Mouse (Mus musculus): ENCODE data around the gene Rnf34. TPM values are rescaled to one million over a fixed set of nuclear protein-coding genes. Genes with fewer than 3 reads are reported as not detected.

Gene Rnf34
- polyA plus RNA-seq, 1 experiment from 2014 or later = 50.6 TPM

DNA sequence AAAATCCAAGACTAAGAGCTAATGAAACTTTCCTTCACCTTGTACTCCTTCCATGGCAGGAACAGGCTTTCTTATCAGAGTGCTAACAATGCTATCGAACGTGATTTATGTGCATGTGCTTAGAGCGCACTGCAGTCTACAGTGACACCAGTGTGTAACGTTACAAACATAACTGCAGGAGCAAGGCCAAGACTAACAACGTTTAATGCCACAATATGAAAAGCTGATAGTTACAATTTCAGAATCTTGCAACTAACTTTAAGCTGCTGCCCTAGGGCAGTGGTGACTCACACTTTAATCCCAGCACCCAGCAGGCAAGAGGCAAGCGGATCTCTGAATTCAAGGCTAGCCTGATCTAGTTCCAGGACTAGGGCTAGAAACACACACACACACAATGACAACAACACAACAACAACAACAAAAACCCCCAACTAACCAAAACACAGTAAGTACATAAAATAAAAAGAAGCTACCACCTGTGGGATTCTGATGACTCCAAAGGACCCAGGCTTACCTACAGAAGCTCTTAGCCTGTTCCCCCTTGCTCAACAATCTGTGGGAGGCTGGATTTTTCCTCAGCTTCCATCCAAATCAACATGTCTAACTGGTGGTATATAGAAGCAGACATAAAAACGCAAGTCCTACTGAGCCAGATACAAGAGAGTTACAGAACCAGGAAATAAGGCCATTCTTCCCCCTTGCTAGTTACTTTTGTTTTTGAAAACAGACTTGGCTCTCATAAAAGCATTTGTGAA lies 34.9 kb downstream of the Rnf34 start:
- no peaks in the 10 kb centered on the region for H3K4me1 ChIP-seq (ENCODE audit: control insufficient read depth, insufficient read depth, low read length)
- ATAC-seq (replicated peaks; ENCODE audit: insufficient number of reproducible peaks, low FRiP score, low TSS enrichment, low read depth) (no peak), DNase-seq (ENCODE audit: low spot score) (no peak)
- no peak overlapping the region for H3K4me2 ChIP-seq (ENCODE audit: low read depth, low read length)
- peaks cover 7% of the 10 kb centered on the region for H3K36me3 ChIP-seq (replicated peaks; ENCODE audit: control insufficient read depth, insufficient read depth, low read depth, low read length)
- no peaks in the 10 kb centered on the region for H3K27me3 ChIP-seq (ENCODE audit: control insufficient read depth, insufficient read depth, low read length)
- H3K9ac ChIP-seq (replicated peaks; ENCODE audit: low read length) = no peak overlapping the region
- no peak overlapping the region for H3K4me3 ChIP-seq (ENCODE audit: low read depth, low read length)
- H3K9me3 ChIP-seq (replicated peaks; ENCODE audit: control insufficient read depth, low read length) = no peaks in the 10 kb centered on the region
- H3K27ac ChIP-seq (replicated peaks; ENCODE audit: low read depth, low read length) = no peak overlapping the region
- 93% methylated on average over 7 of the region's 7 CpGs for WGBS

DNA sequence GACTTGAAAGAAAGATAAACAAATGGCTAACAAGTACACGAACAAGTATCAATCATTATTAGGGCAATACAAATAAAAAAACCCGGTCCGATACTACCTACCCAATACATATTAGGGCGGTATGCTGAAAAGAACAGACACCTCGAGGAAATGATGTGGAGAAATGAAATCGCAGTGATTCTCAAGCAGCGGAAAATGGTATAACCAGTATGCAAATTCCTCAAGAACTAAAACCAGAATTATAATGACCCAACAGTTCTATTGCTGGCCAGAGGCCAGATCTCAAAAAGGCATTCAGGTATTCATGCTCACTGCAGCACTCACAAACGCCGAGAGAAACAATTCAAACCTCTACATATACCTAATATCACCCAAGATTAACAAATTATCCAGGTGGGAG lies 37.2 kb downstream of the Rnf34 start:
- ATAC-seq (replicated peaks; ENCODE audit: insufficient number of reproducible peaks, low FRiP score, low TSS enrichment, low read depth) (no peak), DNase-seq (ENCODE audit: low spot score) (no peak)
- Histone ChIP-seq H3K9ac (replicated peaks; ENCODE audit: low read length) (no peak overlapping the region), H3K36me3 (replicated peaks; ENCODE audit: control insufficient read depth, insufficient read depth, low read depth, low read length) (no peaks in the 10 kb centered on the region; the same call in 1 of the 2 replicates), H3K4me3 (ENCODE audit: low read depth, low read length) (no peak overlapping the region), H3K4me2 (ENCODE audit: low read depth, low read length) (no peak overlapping the region), H3K27ac (replicated peaks; ENCODE audit: low read depth, low read length) (no peak overlapping the region), H3K4me1 (ENCODE audit: control insufficient read depth, insufficient read depth, low read length) (no peaks in the 10 kb centered on the region), H3K9me3 (replicated peaks; ENCODE audit: control insufficient read depth, low read length) (no peaks in the 10 kb centered on the region), H3K27me3 (ENCODE audit: control insufficient read depth, insufficient read depth, low read length) (no peaks in the 10 kb centered on the region)
- 94% methylated on average over 9 of the region's 9 CpGs for WGBS

DNA sequence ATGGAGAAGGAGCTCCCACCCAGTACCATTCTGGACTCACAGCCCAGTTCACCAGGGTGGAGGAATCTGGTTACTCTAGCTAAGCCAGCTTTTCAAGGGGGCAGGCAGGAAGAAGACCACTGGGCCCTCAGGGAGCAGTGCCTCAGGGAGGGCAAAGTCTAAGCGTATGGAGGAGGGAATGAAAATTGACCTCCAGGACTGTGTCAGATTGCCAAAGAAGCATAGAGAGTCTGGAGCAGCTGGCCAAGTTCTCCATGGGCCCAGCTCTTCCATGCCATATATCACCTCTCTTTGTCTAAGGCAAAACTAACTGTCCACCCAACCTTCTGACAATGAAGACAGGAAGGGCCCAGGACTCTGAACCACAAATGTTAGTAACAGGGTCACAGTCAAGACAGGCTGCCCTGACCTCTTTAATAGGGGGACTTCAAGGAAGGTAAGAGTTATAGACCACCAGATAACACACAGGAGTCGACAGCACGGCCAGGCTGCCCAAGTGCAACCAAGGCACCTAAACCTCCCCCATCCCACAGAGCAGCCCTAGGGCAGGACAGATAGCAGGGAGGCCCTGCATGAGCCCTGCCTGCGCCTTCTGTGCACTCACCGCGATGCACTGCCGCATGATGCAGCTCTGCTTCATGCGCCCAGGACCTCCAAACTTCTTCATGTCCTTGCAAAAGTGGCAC lies 38.2 kb downstream of the Rnf34 start:
- no peak for ATAC-seq (replicated peaks; ENCODE audit: insufficient number of reproducible peaks, low FRiP score, low TSS enrichment, low read depth)
- Histone ChIP-seq H3K4me3 (ENCODE audit: low read depth, low read length) (no peak overlapping the region), H3K4me1 (ENCODE audit: control insufficient read depth, insufficient read depth, low read length) (no peaks in the 10 kb centered on the region), H3K9me3 (replicated peaks; ENCODE audit: control insufficient read depth, low read length) (no peaks in the 10 kb centered on the region), H3K27ac (replicated peaks; ENCODE audit: low read depth, low read length) (no peak overlapping the region), H3K4me2 (ENCODE audit: low read depth, low read length) (no peak overlapping the region), H3K9ac (replicated peaks; ENCODE audit: low read length) (no peak overlapping the region), H3K36me3 (replicated peaks; ENCODE audit: control insufficient read depth, insufficient read depth, low read depth, low read length) (no peaks in the 10 kb centered on the region), H3K27me3 (ENCODE audit: control insufficient read depth, insufficient read depth, low read length) (no peaks in the 10 kb centered on the region)
- DNase-seq (ENCODE audit: low spot score) = no peak
- 84% methylated on average over 8 of the region's 8 CpGs for WGBS

DNA sequence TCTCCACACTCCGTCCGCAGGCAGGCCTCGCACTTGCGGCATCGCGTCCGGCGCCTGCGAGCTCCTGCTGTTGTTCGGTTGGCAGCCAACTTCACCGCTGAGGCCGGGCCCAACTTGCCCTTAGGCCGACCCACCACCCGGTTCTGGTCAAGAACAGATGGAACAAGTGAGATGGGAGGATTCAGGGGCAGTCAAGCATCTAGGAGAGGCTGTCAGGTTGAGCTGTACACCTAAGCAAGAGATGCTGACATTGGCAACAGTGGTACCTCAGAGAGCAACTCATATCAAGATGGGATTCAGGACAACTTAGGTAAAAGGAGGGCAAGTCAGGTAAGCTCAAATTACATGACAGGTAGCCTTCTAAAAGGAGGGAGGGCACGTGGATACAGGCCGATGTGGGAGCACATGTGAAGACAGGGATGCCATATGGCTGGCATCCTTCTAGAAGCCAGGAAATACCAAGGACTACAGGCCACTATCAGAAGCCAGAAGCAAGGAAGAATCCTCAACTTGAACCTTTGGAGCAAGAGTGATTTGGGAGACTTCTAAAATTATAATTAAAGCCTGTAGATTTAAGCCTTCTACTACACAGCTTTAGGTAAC lies 38.9 kb downstream of the Rnf34 start:
- H3K4me1 ChIP-seq (ENCODE audit: control insufficient read depth, insufficient read depth, low read length) = no peaks in the 10 kb centered on the region
- H3K9ac ChIP-seq (replicated peaks; ENCODE audit: low read length) = no peak overlapping the region
- H3K4me3 ChIP-seq (ENCODE audit: low read depth, low read length) = no peak overlapping the region
- no peak overlapping the region for H3K4me2 ChIP-seq (ENCODE audit: low read depth, low read length)
- DNase-seq (ENCODE audit: low spot score) (no peak), ATAC-seq (replicated peaks; ENCODE audit: insufficient number of reproducible peaks, low FRiP score, low TSS enrichment, low read depth) (no peak)
- no peaks in the 10 kb centered on the region for H3K27me3 ChIP-seq (ENCODE audit: control insufficient read depth, insufficient read depth, low read length)
- H3K36me3 ChIP-seq (replicated peaks; ENCODE audit: control insufficient read depth, insufficient read depth, low read depth, low read length) = no peaks in the 10 kb centered on the region
- no peaks in the 10 kb centered on the region for H3K9me3 ChIP-seq (replicated peaks; ENCODE audit: control insufficient read depth, low read length)
- H3K27ac ChIP-seq (replicated peaks; ENCODE audit: low read depth, low read length) = no peak overlapping the region
- 92% methylated on average over 16 of the region's 16 CpGs for WGBS

DNA sequence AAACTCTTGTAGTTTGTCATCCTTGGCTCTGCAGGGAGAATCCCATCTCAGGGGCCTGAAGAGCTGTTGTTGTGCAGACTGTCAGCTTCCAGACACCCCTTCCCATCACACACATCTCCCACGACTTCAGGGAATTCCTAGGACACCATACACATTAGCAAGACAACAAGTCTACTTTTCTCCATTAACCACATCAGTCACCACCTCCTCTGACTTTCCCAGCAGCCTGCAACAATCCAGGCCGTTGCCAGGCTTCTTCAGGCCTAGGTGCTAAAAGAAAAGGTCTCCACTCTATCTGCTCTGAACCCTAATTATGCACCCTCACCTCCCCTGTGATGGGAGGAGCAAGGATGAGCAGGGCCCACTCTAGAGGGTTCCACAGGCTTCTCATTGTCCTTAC lies 40.5 kb downstream of the Rnf34 start:
- H3K4me1 ChIP-seq (ENCODE audit: control insufficient read depth, insufficient read depth, low read length) = no peaks in the 10 kb centered on the region
- no peak overlapping the region for H3K4me2 ChIP-seq (ENCODE audit: low read depth, low read length)
- H3K27me3 ChIP-seq (ENCODE audit: control insufficient read depth, insufficient read depth, low read length) = no peaks in the 10 kb centered on the region
- no peak overlapping the region for H3K4me3 ChIP-seq (ENCODE audit: low read depth, low read length)
- ATAC-seq (replicated peaks; ENCODE audit: insufficient number of reproducible peaks, low FRiP score, low TSS enrichment, low read depth) (no peak), DNase-seq (ENCODE audit: low spot score) (no peak)
- no peak overlapping the region for H3K27ac ChIP-seq (replicated peaks; ENCODE audit: low read depth, low read length)
- H3K9ac ChIP-seq (replicated peaks; ENCODE audit: low read length) = no peak overlapping the region
- no peaks in the 10 kb centered on the region for H3K9me3 ChIP-seq (replicated peaks; ENCODE audit: control insufficient read depth, low read length)
- no peaks in the 10 kb centered on the region for H3K36me3 ChIP-seq (replicated peaks; ENCODE audit: control insufficient read depth, insufficient read depth, low read depth, low read length)
- 77% methylated on average over 2 of the region's 2 CpGs for WGBS

DNA sequence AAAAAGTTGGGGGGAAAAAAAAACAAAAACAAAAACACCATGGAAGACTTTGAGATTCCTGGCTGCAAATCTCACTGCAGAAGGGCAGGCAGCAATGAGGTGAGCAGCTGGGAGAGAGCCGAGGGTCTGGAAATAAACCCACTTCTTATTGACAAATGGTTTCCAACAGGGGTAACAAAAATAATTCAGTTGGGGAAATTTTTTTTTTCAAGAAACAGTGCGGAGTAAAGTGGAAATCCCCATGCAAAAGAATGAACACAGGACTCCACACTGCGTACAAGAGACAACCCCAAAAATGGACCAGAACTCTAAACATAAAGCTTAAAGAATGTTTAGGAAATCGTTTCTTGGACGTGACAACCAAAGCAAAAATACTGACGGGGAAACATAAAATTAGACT lies 43.4 kb downstream of the Rnf34 start:
- Histone ChIP-seq H3K9me3 (replicated peaks; ENCODE audit: control insufficient read depth, low read length) (no peaks in the 10 kb centered on the region), H3K9ac (replicated peaks; ENCODE audit: low read length) (no peak overlapping the region), H3K4me1 (ENCODE audit: control insufficient read depth, insufficient read depth, low read length) (no peaks in the 10 kb centered on the region), H3K36me3 (replicated peaks; ENCODE audit: control insufficient read depth, insufficient read depth, low read depth, low read length) (no peaks in the 10 kb centered on the region), H3K27ac (replicated peaks; ENCODE audit: low read depth, low read length) (no peak overlapping the region), H3K4me2 (ENCODE audit: low read depth, low read length) (no peak overlapping the region), H3K4me3 (ENCODE audit: low read depth, low read length) (no peak overlapping the region), H3K27me3 (ENCODE audit: control insufficient read depth, insufficient read depth, low read length) (no peaks in the 10 kb centered on the region)
- DNase-seq (ENCODE audit: low spot score) = no peak
- no peak for ATAC-seq (replicated peaks; ENCODE audit: insufficient number of reproducible peaks, low FRiP score, low TSS enrichment, low read depth)
- WGBS = 94% methylated on average over 6 of the region's 6 CpGs

DNA sequence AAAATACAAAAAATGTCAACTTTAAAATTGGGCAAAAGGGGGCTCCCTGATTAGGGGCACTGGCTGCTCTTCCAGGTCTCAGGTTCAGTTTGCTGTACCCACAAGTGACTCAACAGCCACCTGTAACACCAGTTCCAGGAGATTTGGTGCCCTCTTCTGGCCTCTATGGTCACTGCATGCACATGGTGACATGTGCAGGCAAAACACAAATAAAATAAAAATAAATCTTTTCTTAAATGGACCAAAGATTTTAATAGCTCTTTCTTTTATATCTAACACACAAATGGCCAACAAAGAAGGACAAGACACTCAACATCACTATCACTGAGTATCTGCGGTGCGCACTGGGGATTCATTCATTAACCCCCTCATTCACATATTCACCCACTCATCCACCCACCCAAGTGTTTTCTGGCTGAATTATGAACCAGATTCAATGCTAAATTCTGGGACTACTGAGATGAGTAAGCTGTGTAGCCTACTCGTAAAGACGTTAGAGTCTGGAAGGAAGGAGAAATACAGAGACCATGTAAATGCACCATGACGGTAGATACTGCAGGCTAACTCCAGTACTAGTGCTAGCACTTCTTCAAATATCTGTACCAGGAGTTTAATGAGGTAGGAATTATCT lies 44.3 kb downstream of the Rnf34 start:
- Histone ChIP-seq H3K4me2 (ENCODE audit: low read depth, low read length) (no peak overlapping the region), H3K9me3 (replicated peaks; ENCODE audit: control insufficient read depth, low read length) (no peaks in the 10 kb centered on the region), H3K27ac (replicated peaks; ENCODE audit: low read depth, low read length) (no peak overlapping the region), H3K27me3 (ENCODE audit: control insufficient read depth, insufficient read depth, low read length) (no peaks in the 10 kb centered on the region), H3K9ac (replicated peaks; ENCODE audit: low read length) (no peak overlapping the region), H3K4me3 (ENCODE audit: low read depth, low read length) (no peak overlapping the region), H3K36me3 (replicated peaks; ENCODE audit: control insufficient read depth, insufficient read depth, low read depth, low read length) (no peaks in the 10 kb centered on the region), H3K4me1 (ENCODE audit: control insufficient read depth, insufficient read depth, low read length) (no peaks in the 10 kb centered on the region)
- ATAC-seq (replicated peaks; ENCODE audit: insufficient number of reproducible peaks, low FRiP score, low TSS enrichment, low read depth) (no peak), DNase-seq (ENCODE audit: low spot score) (peak; percentile 59)
- 93% methylated on average over 5 of the region's 5 CpGs for WGBS

DNA sequence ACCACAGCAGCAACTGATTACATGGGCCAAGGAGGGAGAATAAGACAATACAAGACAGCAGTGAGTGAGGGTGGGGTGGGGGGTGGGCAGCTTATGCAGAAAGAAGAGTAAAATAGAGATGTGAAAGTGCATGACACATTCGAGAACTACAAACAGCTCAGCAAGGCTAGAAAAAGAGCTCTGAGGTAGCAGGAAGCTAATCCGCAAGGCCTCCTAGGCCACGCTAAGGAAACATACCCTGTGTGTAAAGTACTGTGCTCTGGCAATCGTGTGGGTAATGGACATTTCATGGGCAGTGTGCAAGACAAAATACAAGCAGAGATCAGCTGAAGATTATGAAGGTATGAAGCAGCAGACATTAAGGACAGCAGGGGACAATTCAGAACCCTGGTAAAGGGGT lies 45.0 kb downstream of the Rnf34 start:
- no peaks in the 10 kb centered on the region for H3K9me3 ChIP-seq (replicated peaks; ENCODE audit: control insufficient read depth, low read length)
- H3K4me2 ChIP-seq (ENCODE audit: low read depth, low read length) = no peak overlapping the region
- no peak for DNase-seq (ENCODE audit: low spot score)
- H3K4me3 ChIP-seq (ENCODE audit: low read depth, low read length) = no peak overlapping the region
- ATAC-seq (replicated peaks; ENCODE audit: insufficient number of reproducible peaks, low FRiP score, low TSS enrichment, low read depth) = no peak
- H3K4me1 ChIP-seq (ENCODE audit: control insufficient read depth, insufficient read depth, low read length) = no peaks in the 10 kb centered on the region
- H3K9ac ChIP-seq (replicated peaks; ENCODE audit: low read length) = no peak overlapping the region
- no peaks in the 10 kb centered on the region for H3K36me3 ChIP-seq (replicated peaks; ENCODE audit: control insufficient read depth, insufficient read depth, low read depth, low read length)
- no peak overlapping the region for H3K27ac ChIP-seq (replicated peaks; ENCODE audit: low read depth, low read length)
- H3K27me3 ChIP-seq (ENCODE audit: control insufficient read depth, insufficient read depth, low read length) = no peaks in the 10 kb centered on the region
- WGBS = 77% methylated on average over 4 of the region's 4 CpGs

All from embryonic facial prominence, embryonic 11.5 days (tissue).